Mouse (Mus musculus) cerebellum, adult 2 months (tissue): Measurements from ENCODE around the gene Caly.

Experiments
- CTCF ChIP-seq: fragments of 200-500 bp; IDR thresholded peaks from 2 replicates; pipeline ENCODE4 v1.5.1; 2011; ENCODE audit warnings: low read depth, mild to moderate bottlenecking, control low read depth, low read length, moderate library complexity, borderline replicate concordance; ENCODE audit not compliant: insufficient read depth
- POLR2A ChIP-seq: fragments of 200-500 bp; IDR thresholded peaks from 2 replicates; pipeline ENCODE4 v1.6.1; 2011; ENCODE audit warnings: low read length, control low read depth, borderline replicate concordance; ENCODE audit not compliant: insufficient read depth

GRCm38 (mm10) chr7:140126934-140127333 is 44.6 kb upstream of the Caly start:
- TF ChIP-seq POLR2A (no peak), CTCF (no peak)
